ENCODE assay signal across 10 mouse cellular contexts in genomic region chr2:116942321-116942791, GRCm38 (mm10).
DNase-seq lines count a peak whose midpoint lies in the region; ATAC-seq and TF ChIP-seq lines count a peak whose summit lies in the region.
"Had no signal": no experiment of that assay in that cellular context is flagged by ENCODE, and none has a peak within 500 bp of the region (broad histone marks: within the 10 kb centered on the region; RNA-seq: fewer than 3 reads in every experiment).

No protein-coding gene starts in this region.

- peak overlapping the region; percentile 29 for H3K27ac ChIP-seq in heart, adult 2 months
- no peak overlapping the region for H3K27ac ChIP-seq in heart, embryonic 11.5 days (ENCODE audit: low read depth, low read length)
- H3K27ac ChIP-seq in liver, adult 2 months (replicated peaks; ENCODE audit: insufficient read depth, low read depth, low read length): no peak overlapping the region
- no peak overlapping the region for H3K27ac ChIP-seq in neural tube, embryonic 11.5 days (ENCODE audit: low read depth, low read length)
- no peak overlapping the region for H3K27ac ChIP-seq in midbrain, embryonic 15.5 days
- H3K27ac ChIP-seq: embryonic facial prominence, embryonic 12.5 days had no signal

- H3K4me3 ChIP-seq in heart, adult 2 months: no peak overlapping the region
- no peak overlapping the region for H3K4me3 ChIP-seq in heart, embryonic 11.5 days (ENCODE audit: low read depth, low read length)
- no peak overlapping the region for H3K4me3 ChIP-seq in liver, adult 2 months (ENCODE audit: insufficient read depth, low read depth, low read length)
- no peak overlapping the region for H3K4me3 ChIP-seq in neural tube, embryonic 11.5 days (ENCODE audit: low read depth, low read length)
- no peak overlapping the region for H3K4me3 ChIP-seq in midbrain, embryonic 15.5 days
- H3K4me3 ChIP-seq: embryonic facial prominence, embryonic 12.5 days had no signal

- DNase-seq in heart, adult 2 months: peak in 1 of 2 experiments; percentile 20
- peak; percentile 36 for DNase-seq in heart, adult 8-10 months (ENCODE audit: low spot score)
- DNase-seq in liver, adult 2 months (ENCODE audit: extremely low read depth, low read depth, low spot score): peak; percentile 37
- DNase-seq in neural tube, embryonic 11.5 days (ENCODE audit: low spot score): peak; percentile 17
- no peak for DNase-seq in frontal cortex, postnatal 10 days (ENCODE audit: low spot score in 2 of 2)

- no peak for ATAC-seq in heart, embryonic 11.5 days (replicated peaks; ENCODE audit: insufficient number of reproducible peaks, low FRiP score, low TSS enrichment)
- no peak for ATAC-seq in neural tube, embryonic 11.5 days (ENCODE audit: insufficient read depth, low FRiP score, low TSS enrichment)
- ATAC-seq in frontal cortex, adult (ENCODE audit: low TSS enrichment): no peak
- ATAC-seq in midbrain, embryonic 15.5 days (replicated peaks): no peak

- no peak overlapping the region for H3K9ac ChIP-seq in heart, adult 2 months (ENCODE audit: low read depth, low read length)
- no peak overlapping the region for H3K9ac ChIP-seq in heart, embryonic 11.5 days (ENCODE audit: low read depth, low read length)
- no peak overlapping the region for H3K9ac ChIP-seq in liver, adult 2 months (ENCODE audit: low read depth, low read length)
- no peak overlapping the region for H3K9ac ChIP-seq in neural tube, embryonic 11.5 days (ENCODE audit: low read length)
- H3K9ac ChIP-seq in midbrain, embryonic 15.5 days: no peak overlapping the region
- H3K9ac ChIP-seq: embryonic facial prominence, embryonic 12.5 days had no signal

- TF ChIP-seq CTCF in heart, adult 2 months (IDR thresholded peaks at IDR 0.05): no peak
- no peak for TF ChIP-seq CTCF in liver, adult 2 months (IDR thresholded peaks at IDR 0.05; ENCODE audit: low read depth, low read length)

- H3K4me1 ChIP-seq in heart, adult 2 months (ENCODE audit: control insufficient read depth, insufficient read depth, low read length): peaks cover 4% of the 10 kb centered on the region
- H3K4me1 ChIP-seq in heart, embryonic 11.5 days (ENCODE audit: control insufficient read depth, insufficient read depth, low read length): 0 out of 2 replicates have a peak, but pooled peaks cover 2% of the 10 kb centered on the region
- H3K4me1 ChIP-seq in liver, adult 2 months (ENCODE audit: control insufficient read depth, insufficient read depth, low read length): no peaks in the 10 kb centered on the region
- no peaks in the 10 kb centered on the region for H3K4me1 ChIP-seq in neural tube, embryonic 11.5 days (ENCODE audit: control insufficient read depth, insufficient read depth, low read length)
- H3K4me1 ChIP-seq in midbrain, embryonic 15.5 days: no peaks in the 10 kb centered on the region
- H3K4me1 ChIP-seq: embryonic facial prominence, embryonic 12.5 days had no signal

- no peaks in the 10 kb centered on the region for H3K36me3 ChIP-seq in heart, adult 2 months (ENCODE audit: control insufficient read depth, insufficient read depth, low read length)
- no peaks in the 10 kb centered on the region for H3K36me3 ChIP-seq in heart, embryonic 11.5 days (ENCODE audit: control insufficient read depth, insufficient read depth, low read length)
- H3K36me3 ChIP-seq in liver, adult 2 months (ENCODE audit: control insufficient read depth, insufficient read depth, low read length): no peaks in the 10 kb centered on the region
- no peaks in the 10 kb centered on the region for H3K36me3 ChIP-seq in neural tube, embryonic 11.5 days (ENCODE audit: control insufficient read depth, insufficient read depth, low read length)
- H3K36me3 ChIP-seq in midbrain, embryonic 15.5 days (replicated peaks): no peaks in the 10 kb centered on the region
- H3K36me3 ChIP-seq: embryonic facial prominence, embryonic 12.5 days had no signal

- WGBS in heart, adult 2 months: 31% methylated on average over 8 of the region's 8 CpGs
- WGBS in heart, embryonic 11.5 days (ENCODE audit: insufficient replicate concordance): 50% methylated on average over 8 of the region's 8 CpGs
- 58% methylated on average over 8 of the region's 8 CpGs for WGBS in liver, adult 2 months
- WGBS in neural tube, embryonic 11.5 days: 53% methylated on average over 8 of the region's 8 CpGs
- 60% methylated on average over 8 of the region's 8 CpGs for WGBS in midbrain, embryonic 15.5 days

- H3K27me3 ChIP-seq in heart, adult 2 months (ENCODE audit: control insufficient read depth, insufficient read depth, low read length): no peaks in the 10 kb centered on the region
- H3K27me3 ChIP-seq in heart, embryonic 11.5 days (ENCODE audit: control insufficient read depth, insufficient read depth, low read length): no peaks in the 10 kb centered on the region
- H3K27me3 ChIP-seq in liver, adult 2 months (ENCODE audit: control insufficient read depth, insufficient read depth, low read length): no peaks in the 10 kb centered on the region
- no peaks in the 10 kb centered on the region for H3K27me3 ChIP-seq in neural tube, embryonic 11.5 days (ENCODE audit: control insufficient read depth, insufficient read depth, low read length)
- no peaks in the 10 kb centered on the region for H3K27me3 ChIP-seq in midbrain, embryonic 15.5 days (replicated peaks)
- H3K27me3 ChIP-seq: CH12.LX; embryonic facial prominence, embryonic 12.5 days had no signal

- no peaks in the 10 kb centered on the region for H3K79me2 ChIP-seq in heart, adult 2 months (replicated peaks; ENCODE audit: control insufficient read depth, insufficient read depth, low read length)
- H3K79me2 ChIP-seq in liver, adult 2 months (ENCODE audit: control insufficient read depth, insufficient read depth, low read length): no peaks in the 10 kb centered on the region

- no peaks in the 10 kb centered on the region for H3K9me3 ChIP-seq in heart, embryonic 11.5 days (replicated peaks; ENCODE audit: control insufficient read depth, low read length)
- no peaks in the 10 kb centered on the region for H3K9me3 ChIP-seq in neural tube, embryonic 11.5 days (ENCODE audit: control insufficient read depth, low read length)
- no peaks in the 10 kb centered on the region for H3K9me3 ChIP-seq in midbrain, embryonic 15.5 days
- H3K9me3 ChIP-seq: embryonic facial prominence, embryonic 12.5 days had no signal

- intact Hi-C loops in heart, adult 2 months (cut with DNase I): no loop called here

- TF ChIP-seq POLR2A in heart, adult 2 months (IDR thresholded peaks at IDR 0.05; ENCODE audit: insufficient read depth, low read depth, low read length): no peak
- no peak for TF ChIP-seq POLR2A in liver, adult 2 months (IDR thresholded peaks at IDR 0.05; ENCODE audit: extremely low read depth, insufficient read depth, low read length)

- H3K4me2 ChIP-seq in heart, embryonic 11.5 days: no peak overlapping the region
- no peak overlapping the region for H3K4me2 ChIP-seq in neural tube, embryonic 11.5 days (ENCODE audit: low read depth)
- H3K4me2 ChIP-seq in midbrain, embryonic 15.5 days: no peak overlapping the region
- H3K4me2 ChIP-seq: embryonic facial prominence, embryonic 12.5 days had no signal

- TF ChIP-seq EP300 in heart, adult 2 months (IDR thresholded peaks at IDR 0.05; ENCODE audit: insufficient read depth, low read depth, low read length): 0 out of 2 replicates have a peak, but pooled peaks have one; percentile 7

Comparison
In these comparisons a context has a peak if more than half of its experiments do, and no peak if none do; other contexts are left out.
1. DNase-seq: peak in heart, adult 8-10 months (single experiment), liver, adult 2 months (single experiment) and neural tube, embryonic 11.5 days (single experiment); none in frontal cortex, postnatal 10 days (0 of 2).